Mouse (Mus musculus): Measurements from ENCODE around the gene C1qtnf5. TPM values are rescaled to one million over a fixed set of nuclear protein-coding genes. Genes with fewer than 3 reads are reported as not detected.

Gene C1qtnf5
- polyA plus RNA-seq, 1 experiment from 2014 or later = 2.9 TPM

DNA sequence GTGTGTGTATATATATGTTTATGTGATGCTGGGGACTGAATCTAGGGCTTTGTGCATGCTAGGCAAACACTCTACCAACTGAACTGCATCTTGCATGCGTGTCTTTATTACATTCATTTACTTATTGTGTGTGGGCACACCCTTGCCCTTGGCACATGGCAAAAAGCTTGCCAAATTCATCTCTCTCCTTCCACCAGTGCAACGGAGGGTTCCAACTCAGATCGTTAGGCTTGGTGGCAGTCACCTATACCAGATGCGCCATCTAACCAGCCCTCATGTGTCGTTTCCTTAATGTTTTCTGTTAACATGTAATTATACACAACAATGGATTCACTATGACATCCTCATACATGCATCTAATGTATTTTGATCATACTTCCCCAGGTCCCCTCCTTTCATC lies 24.8 kb upstream of the C1qtnf5 start:
- WGBS = 88% methylated on average over 5 of the region's 5 CpGs
- Histone ChIP-seq H3K27ac (no peak overlapping the region), H3K9me3 (no peaks in the 10 kb centered on the region), H3K9ac (no peak overlapping the region), H3K4me3 (no peak overlapping the region), H3K36me3 (replicated peaks) (no peaks in the 10 kb centered on the region), H3K4me1 (peaks cover 33% of the 10 kb centered on the region), H3K27me3 (replicated peaks) (peaks cover 37% of the 10 kb centered on the region), H3K4me2 (no peak overlapping the region)
- ATAC-seq (replicated peaks) = no peak

- Histone ChIP-seq H3K9ac (no peak overlapping the region), H3K4me2 (peak overlapping the region; percentile 100), H3K27me3 (replicated peaks) (peaks cover 44% of the 10 kb centered on the region), H3K4me1 (peaks cover 33% of the 10 kb centered on the region), H3K4me3 (peak overlapping the region; percentile 53), H3K36me3 (replicated peaks) (no peaks in the 10 kb centered on the region), H3K27ac (no peak overlapping the region), H3K9me3 (no peaks in the 10 kb centered on the region)
- no peak for ATAC-seq (replicated peaks)
- 9% methylated on average over 23 of the region's 23 CpGs for WGBS
Measured at GRCm38 (mm10) chr9:44083392-44084121, 23.5 kb upstream of the C1qtnf5 start.

- ATAC-seq (replicated peaks) = 0 out of 2 replicates have a peak, but pooled peaks have one; percentile 18
- WGBS = 2% methylated on average over 14 of the region's 14 CpGs
Measured at GRCm38 (mm10) chr9:44084236-44084635, 22.8 kb upstream of the C1qtnf5 start.

DNA sequence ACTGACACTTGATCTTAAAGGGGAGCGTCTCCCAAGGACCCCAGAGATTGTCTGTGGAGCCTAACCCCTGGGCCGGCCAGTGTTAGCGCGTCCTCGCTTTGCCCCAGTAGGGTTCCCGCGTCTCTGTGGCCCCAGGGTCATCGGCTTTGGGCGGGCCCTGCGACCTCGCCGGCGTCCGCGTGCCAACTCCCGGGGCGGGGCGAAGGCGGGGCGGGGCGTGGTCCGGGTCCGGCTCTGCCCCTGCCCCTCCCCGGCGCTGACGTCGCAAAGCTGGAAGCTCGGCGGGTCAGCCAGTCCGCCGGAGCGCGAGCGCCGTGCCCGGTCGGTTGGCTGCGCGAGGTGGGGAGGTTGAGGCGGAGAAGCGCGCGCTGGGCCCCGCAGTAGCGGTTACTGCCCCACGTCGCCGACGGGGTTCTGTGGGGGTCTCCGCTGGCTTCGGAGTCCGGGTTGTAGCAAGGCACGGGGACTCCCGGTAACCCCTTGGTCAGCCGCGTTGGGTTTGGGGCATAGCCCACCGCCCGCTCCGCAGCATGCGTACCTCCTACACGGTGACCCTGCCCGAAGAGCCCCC lies 22.3 kb upstream of the C1qtnf5 start:
- peak overlapping the region; percentile 100 for H3K4me2 ChIP-seq
- peaks cover 44% of the 10 kb centered on the region for H3K27me3 ChIP-seq (replicated peaks)
- no peaks in the 10 kb centered on the region for H3K9me3 ChIP-seq
- no peak overlapping the region for H3K27ac ChIP-seq
- H3K4me1 ChIP-seq = peaks cover 27% of the 10 kb centered on the region
- peak; percentile 46 for ATAC-seq (replicated peaks)
- H3K36me3 ChIP-seq (replicated peaks) = no peaks in the 10 kb centered on the region
- under 1% methylated on average over 61 of the region's 62 CpGs for WGBS
- H3K9ac ChIP-seq = peak overlapping the region; percentile 60
- H3K4me3 ChIP-seq = peak overlapping the region; percentile 53

More at GRCm38 (mm10) chr9:44084236-44084635, 22.8 kb upstream of the C1qtnf5 start:
- H3K36me3 ChIP-seq (replicated peaks) = no peaks in the 10 kb centered on the region
- peaks cover 27% of the 10 kb centered on the region for H3K4me1 ChIP-seq
- H3K27ac ChIP-seq = no peak overlapping the region
- no peaks in the 10 kb centered on the region for H3K9me3 ChIP-seq
- H3K27me3 ChIP-seq (replicated peaks) = peaks cover 44% of the 10 kb centered on the region
- peak overlapping the region; percentile 100 for H3K4me2 ChIP-seq
- H3K9ac ChIP-seq = peak overlapping the region; percentile 60
- H3K4me3 ChIP-seq = peak overlapping the region; percentile 53

DNA sequence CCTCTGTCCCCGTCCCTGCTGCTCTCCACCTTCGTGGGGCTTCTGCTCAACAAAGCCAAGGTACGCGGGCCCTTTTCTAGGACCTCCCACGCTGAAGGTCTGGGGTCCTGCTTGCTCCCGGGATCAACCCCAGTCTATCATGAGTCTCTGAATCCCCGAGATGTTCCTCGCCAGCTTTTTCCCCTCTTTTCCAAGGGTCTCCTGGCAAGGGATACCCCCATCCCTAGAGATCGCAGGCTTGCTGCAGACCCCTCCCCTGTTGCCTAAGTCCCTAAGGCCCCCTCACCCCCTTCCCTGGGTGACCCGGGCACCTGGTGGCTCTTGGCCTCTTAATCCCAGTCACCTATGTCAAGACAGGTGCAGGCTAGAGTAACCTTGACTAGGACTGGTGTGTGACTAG lies 21.8 kb upstream of the C1qtnf5 start:
- 3% methylated on average over 10 of the region's 10 CpGs for WGBS

DNA sequence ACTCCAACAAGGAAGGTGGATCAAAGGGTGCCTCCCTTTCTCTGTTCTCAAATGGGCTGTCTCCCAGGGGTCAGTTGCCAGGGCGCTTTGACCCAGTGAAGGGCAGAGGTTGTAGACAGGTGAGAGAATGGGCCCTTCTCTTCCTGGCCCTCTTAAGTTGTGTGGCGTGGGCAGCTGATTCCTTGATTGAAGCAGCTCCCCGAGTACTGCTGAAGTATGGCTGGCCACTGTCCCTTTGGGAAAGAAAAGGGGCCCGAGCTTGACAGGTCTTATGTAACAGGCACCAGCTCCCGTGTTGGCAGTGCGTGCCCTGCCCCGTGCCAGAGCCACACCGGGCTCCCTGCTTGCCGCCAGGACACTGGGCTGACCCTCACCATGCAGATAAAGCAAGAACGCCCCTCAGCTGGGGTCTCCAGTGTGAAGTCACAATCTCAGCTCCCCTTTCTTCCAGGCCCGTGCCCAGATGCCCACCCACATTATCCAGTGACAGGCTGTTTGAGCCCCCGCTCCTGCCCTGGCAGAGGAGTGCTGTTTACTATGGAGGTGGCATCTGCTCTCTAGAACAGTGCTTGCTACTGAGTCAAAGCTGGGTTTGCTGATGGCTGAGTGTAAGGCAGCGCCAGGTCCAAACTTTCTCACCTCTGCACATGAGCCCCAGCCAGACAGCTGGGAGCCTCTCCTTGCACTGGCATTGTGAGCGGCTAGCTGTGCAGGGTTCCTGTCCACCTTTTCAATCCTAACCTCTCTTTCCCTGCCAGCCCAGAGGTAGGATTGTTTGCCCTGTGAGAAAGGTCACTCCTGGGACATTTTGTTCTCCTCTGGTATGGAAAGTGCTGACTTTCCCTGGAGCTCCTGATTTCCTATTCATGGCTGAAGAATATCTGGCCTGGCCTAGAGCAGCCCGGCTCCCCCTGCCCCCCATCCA lies 21.0 kb upstream of the C1qtnf5 start:
- Histone ChIP-seq H3K27me3 (replicated peaks) (peaks cover 44% of the 10 kb centered on the region), H3K4me2 (peak overlapping the region; percentile 100; the same call in 1 of the 2 replicates), H3K9me3 (no peaks in the 10 kb centered on the region), H3K27ac (no peak overlapping the region), H3K36me3 (replicated peaks) (no peaks in the 10 kb centered on the region), H3K9ac (no peak overlapping the region), H3K4me3 (no peak overlapping the region), H3K4me1 (peaks cover 27% of the 10 kb centered on the region)
- no peak for ATAC-seq (replicated peaks)
- 75% methylated on average over 15 of the region's 15 CpGs for WGBS

More for the DNA sequence above, 21.8 kb upstream of the C1qtnf5 start:
- H3K9me3 ChIP-seq = no peaks in the 10 kb centered on the region
- peaks cover 44% of the 10 kb centered on the region for H3K27me3 ChIP-seq (replicated peaks)
- no peaks in the 10 kb centered on the region for H3K36me3 ChIP-seq (replicated peaks)
- peak; percentile 18; the same call in 1 of the 2 replicates for ATAC-seq (replicated peaks)
- peak overlapping the region; percentile 60 for H3K9ac ChIP-seq
- H3K4me3 ChIP-seq = peak overlapping the region; percentile 53
- H3K4me1 ChIP-seq = peaks cover 27% of the 10 kb centered on the region
- peak overlapping the region; percentile 100 for H3K4me2 ChIP-seq
- H3K27ac ChIP-seq = no peak overlapping the region

- Histone ChIP-seq H3K36me3 (replicated peaks) (no peaks in the 10 kb centered on the region), H3K9ac (no peak overlapping the region), H3K9me3 (no peaks in the 10 kb centered on the region), H3K4me1 (peaks cover 27% of the 10 kb centered on the region), H3K27me3 (replicated peaks) (peaks cover 44% of the 10 kb centered on the region), H3K4me2 (no peak overlapping the region), H3K4me3 (no peak overlapping the region), H3K27ac (no peak overlapping the region)
- no peak for ATAC-seq (replicated peaks)
- 44% methylated on average over 10 of the region's 10 CpGs for WGBS
Measured at GRCm38 (mm10) chr9:44086960-44087359, 20.1 kb upstream of the C1qtnf5 start.

GRCm38 (mm10) chr9:44087761-44088455 lies 19.1 kb upstream of the C1qtnf5 start:
- no peaks in the 10 kb centered on the region for H3K36me3 ChIP-seq (replicated peaks)
- H3K4me1 ChIP-seq = peaks cover 27% of the 10 kb centered on the region
- H3K9me3 ChIP-seq = no peaks in the 10 kb centered on the region
- H3K4me2 ChIP-seq = no peak overlapping the region
- no peak for ATAC-seq (replicated peaks)
- H3K4me3 ChIP-seq = no peak overlapping the region
- 12% methylated on average over 15 of the region's 15 CpGs for WGBS
- no peak overlapping the region for H3K9ac ChIP-seq
- H3K27ac ChIP-seq = no peak overlapping the region
- peaks cover 39% of the 10 kb centered on the region for H3K27me3 ChIP-seq (replicated peaks)

DNA sequence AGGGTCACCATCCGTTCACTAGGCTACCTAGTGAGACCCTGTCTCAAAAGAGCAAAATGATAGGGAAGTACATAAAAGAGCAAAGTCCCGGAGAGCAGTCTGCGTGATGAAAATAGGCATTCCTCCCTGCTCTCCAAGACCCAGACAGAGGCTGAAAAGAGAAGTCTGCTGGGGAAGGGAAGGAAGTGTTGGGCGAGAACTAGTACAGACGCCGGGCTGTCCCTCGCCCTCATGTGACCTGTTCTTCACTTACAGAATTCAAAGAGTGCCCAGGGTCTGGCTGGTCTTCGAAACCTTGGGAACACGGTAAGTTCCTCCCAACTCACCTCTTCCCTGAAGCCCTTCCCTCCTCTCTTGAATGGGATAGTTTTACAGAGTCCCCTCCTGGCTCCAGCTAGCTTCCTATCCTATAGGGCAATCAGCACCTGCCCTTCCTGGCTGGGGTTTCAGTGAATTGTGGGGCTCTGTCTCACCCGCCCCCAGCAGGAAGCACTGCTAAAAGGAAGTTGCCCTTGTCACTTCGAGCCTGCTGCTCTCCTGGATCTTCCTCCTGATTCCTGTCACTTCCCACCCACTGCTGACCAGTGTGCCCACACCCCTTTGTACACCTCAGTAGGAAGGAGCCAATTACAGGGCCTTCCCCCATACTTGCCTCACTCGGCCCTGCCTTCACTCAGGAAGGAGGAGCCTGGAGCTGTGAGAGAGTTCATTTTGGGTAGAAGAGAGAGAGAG lies 18.0 kb upstream of the C1qtnf5 start:
- H3K9ac ChIP-seq = no peak overlapping the region
- no peaks in the 10 kb centered on the region for H3K9me3 ChIP-seq
- no peak overlapping the region for H3K4me3 ChIP-seq
- ATAC-seq (replicated peaks) = no peak
- peaks cover 29% of the 10 kb centered on the region for H3K27me3 ChIP-seq (replicated peaks)
- H3K4me1 ChIP-seq = peaks cover 20% of the 10 kb centered on the region
- 70% methylated on average over 12 of the region's 12 CpGs for WGBS
- H3K4me2 ChIP-seq = no peak overlapping the region
- no peak overlapping the region for H3K27ac ChIP-seq
- no peaks in the 10 kb centered on the region for H3K36me3 ChIP-seq (replicated peaks)

DNA sequence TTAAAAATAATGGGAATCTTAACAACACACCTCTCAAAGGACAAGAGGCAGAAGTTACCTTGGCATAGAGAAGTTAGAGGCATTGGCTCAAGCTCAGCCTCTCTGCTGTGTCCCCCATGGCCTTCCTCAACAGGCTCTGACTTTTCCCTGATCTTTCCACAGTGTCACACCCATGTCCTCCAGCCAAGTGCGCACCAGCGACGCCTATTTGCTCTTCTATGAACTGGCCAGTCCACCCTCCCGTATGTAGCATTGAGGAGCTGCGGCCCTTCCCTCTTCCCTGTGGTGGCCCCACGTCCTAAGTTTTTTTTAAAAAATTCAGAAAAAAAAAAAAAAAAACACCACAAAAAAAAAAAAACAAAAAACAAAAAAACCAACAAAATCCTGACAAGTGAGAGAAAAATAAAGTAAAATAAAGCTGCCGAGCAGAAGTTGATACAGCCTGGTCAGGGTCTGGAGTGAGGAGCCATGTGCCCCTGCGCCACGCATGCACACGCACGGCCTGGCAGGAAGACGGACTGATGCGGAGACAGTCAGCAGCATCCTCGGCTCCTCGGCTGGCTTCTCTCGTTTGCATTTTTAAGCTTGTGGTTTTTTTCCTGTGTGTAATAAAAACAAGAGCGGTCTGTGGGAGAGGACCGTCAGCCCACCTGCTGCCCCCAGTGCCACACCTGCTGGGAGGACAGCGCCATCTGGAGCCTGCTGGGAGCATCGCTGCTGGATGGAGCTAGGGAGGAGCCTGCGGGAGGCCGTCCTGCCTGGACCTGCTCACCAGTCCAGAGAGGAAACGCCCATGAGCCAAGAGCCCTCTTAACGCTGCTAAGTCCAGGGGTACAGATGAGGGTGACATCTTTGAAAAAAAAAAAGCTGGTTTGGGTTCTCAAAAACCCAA lies 13.2 kb upstream of the C1qtnf5 start:
- Histone ChIP-seq H3K9me3 (no peaks in the 10 kb centered on the region), H3K27me3 (replicated peaks) (no peaks in the 10 kb centered on the region), H3K36me3 (replicated peaks) (no peaks in the 10 kb centered on the region), H3K27ac (no peak overlapping the region), H3K9ac (no peak overlapping the region), H3K4me2 (peak overlapping the region; percentile 49), H3K4me3 (peak overlapping the region; percentile 22), H3K4me1 (peaks cover 10% of the 10 kb centered on the region; the same call in 1 of the 2 replicates)
- ATAC-seq (replicated peaks) = peak; percentile 55; the same call in 1 of the 2 replicates
- WGBS = 29% methylated on average over 24 of the region's 24 CpGs
